Mouse (Mus musculus) ES-E14 (cell line): ENCODE data around the gene Ide.

Source experiments
- CHD2 ChIP-seq: IDR thresholded peaks from 2 replicates; pipeline ENCODE4 v1.6.1; 2014; ENCODE audit warnings: mild to moderate bottlenecking, low read depth, low read length, inconsistent platforms
- HCFC1 ChIP-seq: IDR thresholded peaks from 2 replicates; pipeline ENCODE4 v1.6.1; 2012; ENCODE audit warnings: low read length, inconsistent platforms, borderline replicate concordance; ENCODE audit not compliant: insufficient read depth
- MAFK ChIP-seq: IDR thresholded peaks from 2 replicates; pipeline ENCODE4 v1.6.1; 2014; ENCODE audit warnings: mild to moderate bottlenecking, low read depth, low read length, inconsistent platforms; ENCODE audit not compliant: insufficient read depth
- ZC3H11A ChIP-seq: IDR thresholded peaks from 2 replicates; pipeline ENCODE4 v1.6.1; 2012; ENCODE audit warnings: low read depth, mild to moderate bottlenecking, inconsistent platforms, low read length, borderline replicate concordance
- ZNF384 ChIP-seq: IDR thresholded peaks from 2 replicates; pipeline ENCODE4 v1.6.1; 2012; ENCODE audit warnings: low read depth, low read length, inconsistent platforms

GRCm38 (mm10) chr19:37362545-37362944, 24.9 kb upstream of the Ide start:
- TF ChIP-seq ZNF384: no peak
- no peak for TF ChIP-seq ZC3H11A
- TF ChIP-seq MAFK: no peak
- peak; percentile 60; the same call in 1 of the 2 replicates for TF ChIP-seq CHD2
- TF ChIP-seq HCFC1: no peak
